Mouse (Mus musculus): ENCODE measurements around the gene Rps6ka5. TPM values are rescaled to one million over a fixed set of nuclear protein-coding genes. Genes with fewer than 3 reads are reported as not detected.

The Rps6ka5 gene
- polyA plus RNA-seq, 1 experiment from 2014 or later: 1.4 TPM

- Histone ChIP-seq H3K9me3 (replicated peaks) (no peaks in the 10 kb centered on the region), H3K9ac (no peak overlapping the region), H3K4me1 (replicated peaks) (no peaks in the 10 kb centered on the region), H3K4me2 (no peak overlapping the region), H3K27ac (no peak overlapping the region), H3K36me3 (no peaks in the 10 kb centered on the region), H3K4me3 (replicated peaks) (no peak overlapping the region), H3K27me3 (no peaks in the 10 kb centered on the region)
- 27% methylated on average over 9 of the region's 9 CpGs for WGBS (ENCODE audit: insufficient replicate concordance)
- no peak for ATAC-seq (ENCODE audit: low read depth)
- DNase-seq: no peak
Measured at GRCm38 (mm10) chr12:100539158-100539714, 187.5 kb downstream of the Rps6ka5 start.

GRCm38 (mm10) chr12:100538445-100539157 lies 188.2 kb downstream of the Rps6ka5 start:
- Histone ChIP-seq H3K9ac (no peak overlapping the region), H3K9me3 (replicated peaks) (no peaks in the 10 kb centered on the region), H3K36me3 (no peaks in the 10 kb centered on the region), H3K4me3 (replicated peaks) (no peak overlapping the region), H3K4me1 (replicated peaks) (no peaks in the 10 kb centered on the region), H3K4me2 (no peak overlapping the region), H3K27ac (no peak overlapping the region), H3K27me3 (no peaks in the 10 kb centered on the region)
- 44% methylated on average over 7 of the region's 7 CpGs for WGBS (ENCODE audit: insufficient replicate concordance)
- ATAC-seq (ENCODE audit: low read depth): no peak
- DNase-seq: no peak

DNA sequence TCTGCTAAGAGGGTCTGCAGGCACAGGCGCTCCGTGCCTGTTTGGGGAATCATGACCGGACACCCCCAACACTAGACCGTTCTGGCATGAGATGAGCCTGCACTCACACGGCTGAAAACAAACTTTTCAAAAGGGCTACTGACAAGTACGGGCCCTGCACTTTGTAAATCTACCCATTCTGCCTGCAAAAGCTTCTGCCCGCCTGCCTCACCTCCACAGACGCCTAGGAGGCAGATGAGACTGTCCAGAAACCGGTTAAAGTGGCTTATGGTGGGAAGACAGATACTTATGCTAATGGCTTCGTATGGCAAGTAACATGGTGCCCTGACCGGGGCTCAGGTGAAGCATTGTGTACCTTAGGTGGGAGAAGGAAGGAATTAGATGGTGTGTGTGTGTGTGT lies 189.7 kb downstream of the Rps6ka5 start:
- Histone ChIP-seq H3K4me1 (replicated peaks) (no peaks in the 10 kb centered on the region), H3K27ac (no peak overlapping the region), H3K4me2 (no peak overlapping the region), H3K9ac (no peak overlapping the region), H3K36me3 (no peaks in the 10 kb centered on the region), H3K9me3 (replicated peaks) (no peaks in the 10 kb centered on the region), H3K4me3 (replicated peaks) (no peak overlapping the region), H3K27me3 (no peaks in the 10 kb centered on the region)
- WGBS (ENCODE audit: insufficient replicate concordance): 66% methylated on average over 11 of the region's 11 CpGs
- DNase-seq (no peak), ATAC-seq (ENCODE audit: low read depth) (no peak)

DNA sequence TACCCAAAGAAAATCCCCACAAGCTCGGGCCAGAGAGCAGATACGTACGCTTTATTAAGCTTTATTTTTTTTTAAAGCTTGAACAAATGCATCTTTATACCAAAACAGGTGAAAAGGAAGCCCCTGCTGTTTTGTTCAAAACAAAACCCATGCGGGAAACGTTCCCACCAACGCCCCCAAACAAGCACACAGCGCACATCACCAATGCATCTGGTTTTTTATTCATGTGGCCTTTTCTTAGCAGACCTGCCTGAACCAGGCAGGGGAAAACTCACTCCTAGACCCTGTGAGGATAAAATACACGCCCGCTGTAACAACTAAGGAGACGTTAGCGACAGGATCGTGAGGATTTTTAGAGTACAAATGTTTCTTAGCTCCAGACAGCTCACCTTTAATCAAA lies 191.8 kb downstream of the Rps6ka5 start:
- Histone ChIP-seq H3K27ac (no peak overlapping the region), H3K4me1 (replicated peaks) (0 out of 2 replicates have a peak, but pooled peaks cover 2% of the 10 kb centered on the region)

DNA sequence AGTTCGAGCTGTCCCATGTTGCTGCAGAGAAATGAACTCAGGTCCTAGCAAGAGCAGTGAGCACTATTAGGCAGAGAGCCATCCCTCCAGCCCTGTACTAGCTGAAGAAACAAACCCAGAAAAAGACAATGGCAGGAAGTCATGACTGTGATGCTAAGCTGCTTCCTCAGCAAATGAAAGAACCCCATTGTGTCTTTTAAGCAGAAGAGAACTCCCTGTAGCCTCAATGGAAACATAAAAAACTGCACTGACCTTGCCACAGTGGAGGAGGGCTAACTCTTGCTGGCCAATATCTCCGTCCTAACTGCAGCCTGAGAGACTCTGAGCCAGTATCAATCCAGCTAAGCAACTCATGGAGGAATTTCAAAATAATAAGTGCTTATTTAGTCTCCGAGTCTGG lies 192.8 kb downstream of the Rps6ka5 start:
- 53% methylated on average over 3 of the region's 3 CpGs for WGBS (ENCODE audit: insufficient replicate concordance)
- H3K27me3 ChIP-seq: no peaks in the 10 kb centered on the region
- H3K4me1 ChIP-seq (replicated peaks): peaks cover 6% of the 10 kb centered on the region; the same call in 1 of the 2 replicates
- H3K9ac ChIP-seq: no peak overlapping the region
- H3K36me3 ChIP-seq: no peaks in the 10 kb centered on the region
- DNase-seq: no peak
- no peak overlapping the region for H3K4me2 ChIP-seq
- ATAC-seq (ENCODE audit: low read depth): no peak
- no peak overlapping the region for H3K27ac ChIP-seq
- no peaks in the 10 kb centered on the region for H3K9me3 ChIP-seq (replicated peaks)
- H3K4me3 ChIP-seq (replicated peaks): no peak overlapping the region

More for the DNA sequence above, 191.8 kb downstream of the Rps6ka5 start:
- Histone ChIP-seq H3K9ac (no peak overlapping the region), H3K4me3 (replicated peaks) (no peak overlapping the region), H3K27me3 (no peaks in the 10 kb centered on the region), H3K9me3 (replicated peaks) (no peaks in the 10 kb centered on the region), H3K4me2 (no peak overlapping the region), H3K36me3 (no peaks in the 10 kb centered on the region)
- no peak for DNase-seq
- WGBS (ENCODE audit: insufficient replicate concordance): 77% methylated on average over 12 of the region's 12 CpGs
- no peak for ATAC-seq (ENCODE audit: low read depth)

DNA sequence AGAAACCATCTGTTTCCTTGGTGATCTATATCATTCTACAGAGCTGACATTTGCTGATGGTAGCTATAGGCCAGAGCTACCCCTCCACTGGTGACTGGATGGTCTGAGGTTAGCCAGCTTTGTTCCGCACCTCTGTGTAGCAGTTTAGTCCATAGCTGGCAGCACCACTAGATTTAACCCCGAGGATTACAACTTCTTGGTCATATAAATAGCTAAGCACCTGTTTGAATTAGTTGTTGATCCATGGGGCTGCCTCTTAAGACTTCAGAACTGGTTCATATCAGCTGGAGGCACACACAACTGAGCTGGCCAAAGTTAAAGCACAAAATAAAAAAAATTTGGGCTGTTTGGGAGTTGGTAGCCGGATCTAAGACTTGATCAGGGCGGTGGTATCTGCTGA lies 193.6 kb downstream of the Rps6ka5 start:
- Histone ChIP-seq H3K9ac (no peak overlapping the region), H3K27me3 (no peaks in the 10 kb centered on the region), H3K9me3 (replicated peaks) (no peaks in the 10 kb centered on the region), H3K4me1 (replicated peaks) (peaks cover 12% of the 10 kb centered on the region; the same call in 1 of the 2 replicates), H3K36me3 (no peaks in the 10 kb centered on the region), H3K4me3 (replicated peaks) (no peak overlapping the region), H3K4me2 (no peak overlapping the region), H3K27ac (no peak overlapping the region)
- 55% methylated on average over 4 of the region's 4 CpGs for whole genome bisulfite sequencing (ENCODE audit: insufficient replicate concordance)
- ATAC-seq (ENCODE audit: low read depth) (no peak), DNase-seq (no peak)

- 44% methylated on average over 1 of the region's 1 CpGs for WGBS (ENCODE audit: insufficient replicate concordance)
- DNase-seq (no peak), ATAC-seq (ENCODE audit: low read depth) (no peak)
- no peak overlapping the region for H3K27ac ChIP-seq
- H3K4me1 ChIP-seq (replicated peaks): peaks cover 16% of the 10 kb centered on the region; the same call in 1 of the 2 replicates
- no peaks in the 10 kb centered on the region for H3K9me3 ChIP-seq (replicated peaks)
- H3K27me3 ChIP-seq: no peaks in the 10 kb centered on the region
- no peak overlapping the region for H3K4me2 ChIP-seq
- no peak overlapping the region for H3K4me3 ChIP-seq (replicated peaks)
- no peak overlapping the region for H3K9ac ChIP-seq
- H3K36me3 ChIP-seq: no peaks in the 10 kb centered on the region
Measured at GRCm38 (mm10) chr12:100531740-100532139, 195.0 kb downstream of the Rps6ka5 start.

DNA sequence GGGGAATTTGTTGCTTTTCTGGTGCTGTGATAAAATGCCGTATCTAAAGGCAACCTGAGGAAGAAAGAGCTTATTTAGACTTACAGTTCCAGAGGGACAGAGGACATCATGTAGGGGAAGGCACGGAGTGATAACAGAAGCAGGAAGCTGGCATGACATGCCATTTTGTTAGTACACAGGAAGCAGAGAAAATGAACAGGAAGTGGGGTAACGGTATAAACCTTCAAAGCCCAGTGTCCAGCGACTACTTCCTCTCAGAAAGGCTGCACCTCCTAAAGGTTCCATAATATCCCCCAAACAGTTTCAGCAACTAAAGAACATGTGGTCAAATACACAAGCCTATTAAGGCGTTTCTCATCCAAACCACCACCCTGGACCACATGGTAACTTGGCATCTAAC lies 195.9 kb downstream of the Rps6ka5 start:
- no peak overlapping the region for H3K4me3 ChIP-seq (replicated peaks)
- no peaks in the 10 kb centered on the region for H3K36me3 ChIP-seq
- no peak for DNase-seq
- H3K9me3 ChIP-seq (replicated peaks): no peaks in the 10 kb centered on the region
- H3K4me1 ChIP-seq (replicated peaks): peaks cover 16% of the 10 kb centered on the region; the same call in 1 of the 2 replicates
- H3K27ac ChIP-seq: peak overlapping the region; percentile 37; the same call in 1 of the 2 replicates
- no peak for ATAC-seq (ENCODE audit: low read depth)
- H3K9ac ChIP-seq: no peak overlapping the region
- H3K4me2 ChIP-seq: no peak overlapping the region
- H3K27me3 ChIP-seq: no peaks in the 10 kb centered on the region
- WGBS (ENCODE audit: insufficient replicate concordance): 36% methylated on average over 5 of the region's 5 CpGs

DNA sequence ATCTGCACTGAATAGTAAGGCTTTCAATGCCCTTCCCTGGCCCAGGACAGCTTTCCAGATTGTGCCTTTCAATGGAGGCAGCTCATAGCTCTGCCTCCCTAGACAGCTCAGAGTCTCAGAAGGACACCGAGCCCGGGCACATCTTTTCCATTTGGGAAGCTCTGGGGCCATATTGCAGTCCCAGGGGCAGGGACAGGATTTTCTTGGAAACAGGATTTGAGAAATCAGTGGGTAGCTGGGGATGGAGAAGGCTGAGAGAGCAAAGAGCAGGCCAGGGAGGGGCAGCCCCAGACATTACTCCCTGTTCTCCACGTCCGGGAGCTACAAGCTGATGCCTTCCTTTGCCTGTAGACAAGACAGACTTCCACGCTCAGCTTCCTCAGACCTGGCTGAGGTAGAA lies 197.1 kb downstream of the Rps6ka5 start:
- H3K27ac ChIP-seq: no peak overlapping the region; the same call in 1 of the 2 replicates
- DNase-seq (no peak), ATAC-seq (ENCODE audit: low read depth) (no peak)
- H3K9ac ChIP-seq: no peak overlapping the region
- peaks cover 16% of the 10 kb centered on the region; the same call in 1 of the 2 replicates for H3K4me1 ChIP-seq (replicated peaks)
- no peak overlapping the region for H3K4me2 ChIP-seq
- H3K4me3 ChIP-seq (replicated peaks): no peak overlapping the region
- 76% methylated on average over 5 of the region's 5 CpGs for WGBS (ENCODE audit: insufficient replicate concordance)
- no peaks in the 10 kb centered on the region for H3K9me3 ChIP-seq (replicated peaks)
- H3K36me3 ChIP-seq: no peaks in the 10 kb centered on the region
- H3K27me3 ChIP-seq: no peaks in the 10 kb centered on the region

DNA sequence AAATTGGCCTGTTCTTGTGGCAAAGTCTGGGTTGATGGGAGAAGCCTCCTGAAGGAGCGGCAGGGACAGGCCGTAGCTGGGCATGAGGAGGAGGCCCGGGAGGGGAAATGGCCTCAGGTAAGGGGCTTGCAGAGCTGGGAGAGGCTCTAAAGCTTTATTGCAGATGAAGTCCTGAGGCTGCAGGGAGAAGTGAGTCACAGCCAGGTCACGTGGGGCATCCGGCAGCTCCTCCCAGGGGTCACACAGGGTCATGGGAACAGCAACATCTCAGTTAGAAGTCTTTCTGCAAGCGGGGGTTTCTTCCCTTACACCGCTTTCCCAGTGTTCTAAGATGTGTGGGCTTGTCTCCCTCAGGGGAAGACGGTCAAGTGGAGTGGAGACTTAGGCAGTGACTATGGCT lies 197.6 kb downstream of the Rps6ka5 start:
- H3K4me3 ChIP-seq (replicated peaks): no peak overlapping the region
- no peaks in the 10 kb centered on the region for H3K27me3 ChIP-seq
- WGBS (ENCODE audit: insufficient replicate concordance): 56% methylated on average over 8 of the region's 8 CpGs
- no peak overlapping the region for H3K4me2 ChIP-seq
- no peak overlapping the region for H3K9ac ChIP-seq
- no peaks in the 10 kb centered on the region for H3K36me3 ChIP-seq
- H3K4me1 ChIP-seq (replicated peaks): peaks cover 16% of the 10 kb centered on the region; the same call in 1 of the 2 replicates
- no peak for DNase-seq
- ATAC-seq (ENCODE audit: low read depth): no peak
- H3K27ac ChIP-seq: no peak overlapping the region
- no peaks in the 10 kb centered on the region for H3K9me3 ChIP-seq (replicated peaks)

DNA sequence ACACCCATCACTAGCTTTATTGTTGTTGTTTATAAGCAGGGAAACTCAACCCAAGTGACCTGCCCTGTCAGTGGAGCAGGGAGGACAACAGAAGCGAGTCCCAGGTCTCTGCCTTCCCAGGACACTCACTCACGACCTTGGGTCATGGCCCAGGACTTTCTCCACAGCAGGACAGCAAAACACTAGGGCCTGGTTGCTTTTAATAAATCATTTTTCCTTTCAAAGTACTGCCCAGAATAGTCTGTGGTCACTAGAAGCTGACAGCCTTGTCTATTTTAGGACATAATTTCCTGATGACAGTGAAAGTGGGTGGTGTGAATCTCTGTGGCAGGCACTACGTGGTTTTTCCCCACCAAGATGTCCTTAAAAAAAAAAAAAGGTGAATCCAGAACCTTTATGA lies 198.5 kb downstream of the Rps6ka5 start:
- Histone ChIP-seq H3K9me3 (replicated peaks) (no peaks in the 10 kb centered on the region), H3K4me1 (replicated peaks) (peaks cover 16% of the 10 kb centered on the region; the same call in 1 of the 2 replicates), H3K9ac (no peak overlapping the region), H3K36me3 (no peaks in the 10 kb centered on the region), H3K27ac (no peak overlapping the region; the same call in 1 of the 2 replicates), H3K27me3 (no peaks in the 10 kb centered on the region), H3K4me2 (no peak overlapping the region), H3K4me3 (replicated peaks) (no peak overlapping the region)
- WGBS (ENCODE audit: insufficient replicate concordance): 35% methylated on average over 3 of the region's 3 CpGs
- DNase-seq (no peak), ATAC-seq (ENCODE audit: low read depth) (no peak)

DNA sequence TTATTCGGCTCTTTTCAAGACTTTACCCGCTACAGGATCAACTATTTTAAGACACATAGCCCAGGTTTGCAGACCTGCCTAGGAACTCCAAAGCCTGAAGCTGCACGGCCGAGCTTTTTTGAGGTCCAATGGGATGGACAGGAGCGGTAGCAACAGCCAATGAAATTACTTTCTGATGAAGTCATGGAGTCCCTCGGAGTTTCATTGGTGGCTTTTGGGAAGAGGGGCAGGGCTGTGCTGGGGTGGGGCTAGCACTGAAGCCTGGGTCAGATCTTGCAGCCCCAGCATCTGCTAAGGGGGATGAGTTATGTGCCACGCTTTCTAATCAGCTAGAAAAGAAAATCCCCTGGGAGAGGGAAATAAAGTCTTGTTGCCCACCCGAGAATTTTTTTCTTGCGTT lies 199.0 kb downstream of the Rps6ka5 start:
- Histone ChIP-seq H3K4me2 (peak overlapping the region; percentile 33; the same call in 1 of the 2 replicates), H3K4me3 (replicated peaks) (no peak overlapping the region), H3K4me1 (replicated peaks) (peaks cover 16% of the 10 kb centered on the region; the same call in 1 of the 2 replicates), H3K27me3 (no peaks in the 10 kb centered on the region), H3K9me3 (replicated peaks) (no peaks in the 10 kb centered on the region), H3K27ac (no peak overlapping the region), H3K36me3 (no peaks in the 10 kb centered on the region), H3K9ac (no peak overlapping the region)
- ATAC-seq (ENCODE audit: low read depth): peak; percentile 88
- peak; percentile 27 for DNase-seq
- WGBS (ENCODE audit: insufficient replicate concordance): 12% methylated on average over 9 of the region's 9 CpGs
